Mouse (Mus musculus) embryonic facial prominence, embryonic 12.5 days (tissue): ENCODE data around the gene Hcst. TPM values are rescaled to one million over a fixed set of nuclear protein-coding genes. Genes with fewer than 3 reads are reported as not detected.
A peak's percentile ranks its signal among the peaks of the same experiment; 100 is the strongest.

ENCODE experiments used
- ATAC-seq: fragments of 200-750 bp; cut with Nextera tagmentation; 2 replicates; pipeline ENCODE4 v1.8.0; 2017; ENCODE audit not compliant: insufficient number of reproducible peaks, insufficient read depth, low FRiP score, low TSS enrichment
- H3K27ac ChIP-seq: fragments of 300-500 bp; sonication (generic); 2 replicates; pipeline ENCODE4 v1.5.1; 2016; ENCODE audit warnings: mild to moderate bottlenecking
- H3K27me3 ChIP-seq: fragments of 300-500 bp; sonication (generic); 2 replicates; pipeline ENCODE4 v1.6.1; 2016; ENCODE audit warnings: mild to moderate bottlenecking, moderate library complexity
- H3K36me3 ChIP-seq: fragments of 300-500 bp; sonication (generic); 2 replicates; pipeline ENCODE4 v1.6.1; 2016; ENCODE audit warnings: mild to moderate bottlenecking
- H3K4me1 ChIP-seq: fragments of 300-500 bp; sonication (generic); 2 replicates; pipeline ENCODE4 v1.6.1; 2016
- H3K4me2 ChIP-seq: fragments of 300-500 bp; sonication (generic); replicated peaks from 2 replicates; pipeline ENCODE4 v1.6.1; 2016; ENCODE audit warnings: mild to moderate bottlenecking, moderate library complexity
- H3K4me3 ChIP-seq: fragments of 300-500 bp; sonication (generic); 2 replicates; pipeline ENCODE4 v1.5.1; 2016; ENCODE audit warnings: mild to moderate bottlenecking
- H3K9ac ChIP-seq: fragments of 300-500 bp; sonication (generic); 2 replicates; pipeline ENCODE4 v1.6.1; 2016; ENCODE audit warnings: mild to moderate bottlenecking, moderate library complexity
- H3K9me3 ChIP-seq: fragments of 300-500 bp; sonication (generic); 2 replicates; pipeline ENCODE4 v1.6.1; 2016; ENCODE audit warnings: mild to moderate bottlenecking, moderate library complexity
- WGBS: fragments of 180-500 bp; shearing (Covaris S2); methylation state at CpG from one replicate; pipeline ENCODE4 v1.1.7; 2016; 5-methylcytosine and 5-hydroxymethylcytosine counted together
- polyA plus RNA-seq: library from polyadenylated mRNA; unstranded; fragments of >200 nt; fragmentation: Nextera tagmentation; extraction: Ambion mirVana; gene quantifications from 2 replicates; pipeline ENCODE4 v1.2.1, GENCODE M21; 2016

Gene Hcst
- polyA plus RNA-seq, 1 experiment from 2014 or later, result 0.70 TPM

DNA sequence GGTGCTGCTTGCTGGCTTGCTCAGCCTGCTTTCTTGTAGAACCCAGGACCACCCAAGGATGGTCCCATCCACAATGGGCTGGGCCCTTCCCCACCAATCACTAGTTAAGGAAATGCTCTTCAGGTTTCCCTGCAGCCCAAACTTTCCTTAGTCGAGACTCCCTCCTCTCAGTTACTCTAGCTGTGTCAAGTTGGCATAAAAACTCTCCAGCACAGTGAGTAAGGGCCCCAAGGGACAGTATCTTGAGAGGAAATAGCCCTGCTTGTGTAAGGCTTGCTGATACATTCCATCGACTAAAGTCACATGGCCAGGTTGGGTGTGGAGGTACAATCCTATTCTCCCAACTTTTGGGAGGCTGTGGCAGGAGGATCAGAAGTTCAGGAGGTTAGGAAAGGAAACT, 10.5 kb upstream of the Hcst start:
- H3K4me1 ChIP-seq, result no peaks in the 10 kb centered on the region
- H3K9me3 ChIP-seq, result no peaks in the 10 kb centered on the region
- peaks cover 19% of the 10 kb centered on the region for H3K36me3 ChIP-seq
- no peaks in the 10 kb centered on the region for H3K27me3 ChIP-seq
- H3K4me3 ChIP-seq, result no peak overlapping the region
- H3K27ac ChIP-seq, result no peak overlapping the region
- ATAC-seq, result no peak
- H3K4me2 ChIP-seq, result no peak overlapping the region
- H3K9ac ChIP-seq, result no peak overlapping the region
- WGBS, result 46% methylated on average over 2 of the region's 2 CpGs

- H3K9me3 ChIP-seq, result no peaks in the 10 kb centered on the region
- H3K27me3 ChIP-seq, result 0 out of 2 replicates have a peak, but pooled peaks cover 4% of the 10 kb centered on the region
- peaks cover 19% of the 10 kb centered on the region for H3K36me3 ChIP-seq
- ATAC-seq, result no peak
- no peak overlapping the region for H3K4me3 ChIP-seq
- H3K9ac ChIP-seq, result no peak overlapping the region
- no peak overlapping the region for H3K4me2 ChIP-seq
- H3K27ac ChIP-seq, result no peak overlapping the region
- no peaks in the 10 kb centered on the region for H3K4me1 ChIP-seq
Measured at GRCm38 (mm10) chr7:30429327-30429726, 9.7 kb upstream of the Hcst start.

DNA sequence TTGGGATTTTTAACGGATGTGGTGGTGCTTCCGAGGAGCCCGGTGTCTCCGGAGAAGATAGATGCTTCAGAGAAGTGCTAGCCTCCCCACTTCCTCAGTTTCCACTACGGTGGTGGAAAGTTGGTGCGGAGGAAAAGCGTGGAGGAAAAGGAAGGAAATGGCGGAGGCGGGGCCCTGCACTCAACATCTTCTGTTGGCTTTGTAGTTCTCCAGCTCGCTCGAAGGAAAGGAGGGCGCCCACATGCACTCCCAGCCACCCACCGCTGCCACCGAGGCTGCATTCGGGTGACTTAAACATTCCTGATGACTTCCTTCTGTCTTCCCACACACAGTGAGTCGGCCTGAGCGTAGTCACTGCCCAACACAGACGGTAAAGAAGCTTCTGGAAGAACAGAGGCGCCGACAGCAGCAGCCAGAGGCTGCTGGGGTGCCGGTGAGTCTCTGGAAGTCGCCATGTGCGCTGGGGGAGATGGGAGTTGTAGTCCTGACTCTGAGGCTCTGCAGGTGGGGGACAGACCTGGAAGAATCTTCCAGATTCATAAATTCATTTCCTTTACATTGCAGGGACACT, 3.5 kb upstream of the Hcst start:
- H3K4me3 ChIP-seq, result peak overlapping the region; percentile 58
- peak overlapping the region; percentile 50; the same call in 1 of the 2 replicates for H3K27ac ChIP-seq
- peaks cover 12% of the 10 kb centered on the region for H3K4me1 ChIP-seq
- peaks cover 19% of the 10 kb centered on the region for H3K36me3 ChIP-seq
- no peak for ATAC-seq
- H3K9ac ChIP-seq, result peak overlapping the region; percentile 59
- H3K27me3 ChIP-seq, result peaks cover 23% of the 10 kb centered on the region; the same call in 1 of the 2 replicates
- 47% methylated on average over 23 of the region's 23 CpGs for WGBS
- H3K4me2 ChIP-seq, result peak overlapping the region; percentile 91
- 0 out of 2 replicates have a peak, but pooled peaks cover 3% of the 10 kb centered on the region for H3K9me3 ChIP-seq

- 12% methylated on average over 9 of the region's 9 CpGs for WGBS
- peak overlapping the region; percentile 58 for H3K4me3 ChIP-seq
- peaks cover 23% of the 10 kb centered on the region; the same call in 1 of the 2 replicates for H3K27me3 ChIP-seq
- ATAC-seq, result 0 out of 2 replicates have a peak, but pooled peaks have one; percentile 25
- H3K36me3 ChIP-seq, result peaks cover 19% of the 10 kb centered on the region
- peaks cover 12% of the 10 kb centered on the region for H3K4me1 ChIP-seq
- H3K9ac ChIP-seq, result peak overlapping the region; percentile 59
- H3K9me3 ChIP-seq, result 0 out of 2 replicates have a peak, but pooled peaks cover 3% of the 10 kb centered on the region
- peak overlapping the region; percentile 91 for H3K4me2 ChIP-seq
- no peak overlapping the region for H3K27ac ChIP-seq
Measured at GRCm38 (mm10) chr7:30422560-30422959, 2.9 kb upstream of the Hcst start.

DNA sequence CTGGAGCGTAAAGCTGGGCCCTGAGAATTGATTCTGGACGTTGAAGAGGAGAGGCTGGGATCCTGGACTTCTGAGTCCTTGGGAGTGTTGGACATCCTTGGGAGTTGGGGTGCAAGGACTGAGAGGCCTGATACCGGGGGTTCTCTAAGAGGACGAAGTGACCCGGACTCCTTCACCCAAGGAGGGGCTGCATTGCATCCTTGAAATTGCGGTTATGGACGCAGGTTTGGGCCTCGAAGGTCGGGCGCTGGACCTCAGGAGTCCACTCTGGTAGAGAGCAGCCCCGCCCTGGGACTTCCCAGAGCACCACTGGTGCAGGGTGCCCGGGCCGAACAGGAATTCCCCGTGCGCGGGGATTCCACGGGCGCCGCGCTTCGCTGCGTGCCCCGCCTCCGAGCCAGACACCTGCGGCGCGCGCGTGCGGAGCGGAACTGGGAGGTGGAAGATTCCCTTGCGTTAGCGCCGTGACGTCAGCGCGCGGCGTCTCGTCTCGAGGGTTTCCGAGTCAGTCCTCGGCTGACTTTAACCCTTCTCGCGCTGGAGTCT, 2.3 kb upstream of the Hcst start:
- peaks cover 23% of the 10 kb centered on the region; the same call in 1 of the 2 replicates for H3K27me3 ChIP-seq

GRCm38 (mm10) chr7:30421175-30421889, 1.7 kb upstream of the Hcst start, which contains the start of gene Nfkbid:
TSS of gene Nfkbid (plus strand) at chr7:30421732.
- Histone ChIP-seq H3K27me3 (peaks cover 23% of the 10 kb centered on the region; the same call in 1 of the 2 replicates), H3K4me3 (peak within 1 kb of the TSS; percentile 58), H3K9ac (peak within 1 kb of the TSS; percentile 59), H3K9me3 (0 out of 2 replicates have a peak, but pooled peaks cover 3% of the 10 kb centered on the region), H3K36me3 (peaks cover 9% of the 10 kb centered on the region), H3K4me2 (peak within 1 kb of the TSS; percentile 91), H3K27ac (no peak within 1 kb of the TSS), H3K4me1 (peaks cover 12% of the 10 kb centered on the region)
- no peak for ATAC-seq
- WGBS, result 10% methylated on average over 31 of the region's 31 CpGs

More for the DNA sequence above, 2.3 kb upstream of the Hcst start:
- under 1% methylated on average over 45 of the region's 45 CpGs for WGBS
- peak overlapping the region; percentile 58 for H3K4me3 ChIP-seq
- peak overlapping the region; percentile 91 for H3K4me2 ChIP-seq
- peak overlapping the region; percentile 59 for H3K9ac ChIP-seq
- peak; percentile 57; the same call in 1 of the 2 replicates for ATAC-seq
- peaks cover 14% of the 10 kb centered on the region for H3K36me3 ChIP-seq
- no peak overlapping the region for H3K27ac ChIP-seq
- H3K9me3 ChIP-seq, result 0 out of 2 replicates have a peak, but pooled peaks cover 3% of the 10 kb centered on the region
- peaks cover 12% of the 10 kb centered on the region for H3K4me1 ChIP-seq

DNA sequence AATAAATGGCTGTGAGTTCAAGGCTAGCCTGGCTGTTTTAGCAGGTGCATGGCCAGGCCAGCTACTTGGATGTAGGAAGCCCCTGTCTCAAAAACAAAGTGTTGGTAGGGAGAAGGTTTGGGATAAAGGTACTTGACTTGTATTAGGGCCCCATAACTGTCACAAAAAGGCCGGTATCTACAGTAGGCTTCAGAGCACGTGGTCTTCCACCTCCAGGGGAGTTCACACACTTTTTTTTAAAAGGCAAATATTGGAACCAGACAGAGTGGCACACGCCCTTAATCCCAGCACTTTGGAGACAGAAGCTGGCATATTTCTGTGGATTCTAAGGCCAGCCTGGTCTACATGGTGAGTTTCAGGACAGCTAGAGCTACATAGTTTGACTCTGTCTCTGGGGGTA, 1.0 kb upstream of the Hcst start:
- H3K4me3 ChIP-seq, result no peak overlapping the region
- peaks cover 23% of the 10 kb centered on the region; the same call in 1 of the 2 replicates for H3K27me3 ChIP-seq

DNA sequence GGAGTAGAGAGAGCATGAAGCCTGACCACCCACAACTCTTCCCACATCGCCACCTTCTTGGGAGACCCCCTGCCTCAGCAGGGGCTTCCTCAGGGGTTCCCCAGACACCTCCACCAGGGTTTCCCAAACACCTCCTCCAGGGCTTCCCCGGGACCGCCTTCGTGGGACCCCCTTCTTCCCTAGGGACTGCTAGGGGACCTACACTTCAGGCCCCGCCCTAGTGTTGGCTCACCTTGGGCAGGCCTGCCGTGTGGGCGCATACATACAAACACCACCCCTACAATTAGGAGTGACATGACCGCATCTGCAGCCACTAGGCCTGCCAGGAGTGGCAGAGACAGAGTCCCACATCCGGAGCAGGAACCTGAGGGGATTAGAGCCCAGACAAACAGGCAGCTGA, 1.8 kb downstream of the Hcst start:
- H3K9ac ChIP-seq, result no peak overlapping the region
- H3K36me3 ChIP-seq, result no peaks in the 10 kb centered on the region
- no peak overlapping the region for H3K4me2 ChIP-seq
- peaks cover 9% of the 10 kb centered on the region; the same call in 1 of the 2 replicates for H3K27me3 ChIP-seq
- 0 out of 2 replicates have a peak, but pooled peaks cover 3% of the 10 kb centered on the region for H3K9me3 ChIP-seq
- no peak overlapping the region for H3K27ac ChIP-seq
- H3K4me1 ChIP-seq, result peaks cover 7% of the 10 kb centered on the region
- no peak overlapping the region for H3K4me3 ChIP-seq
- no peak for ATAC-seq
- WGBS, result 74% methylated on average over 9 of the region's 9 CpGs

More for the DNA sequence above, 1.0 kb upstream of the Hcst start:
- H3K36me3 ChIP-seq, result peaks cover 4% of the 10 kb centered on the region; the same call in 1 of the 2 replicates
- H3K27ac ChIP-seq, result no peak overlapping the region
- 0 out of 2 replicates have a peak, but pooled peaks cover 3% of the 10 kb centered on the region for H3K9me3 ChIP-seq
- no peak overlapping the region for H3K4me2 ChIP-seq
- 75% methylated on average over 3 of the region's 3 CpGs for WGBS
- no peak for ATAC-seq
- H3K4me1 ChIP-seq, result peaks cover 12% of the 10 kb centered on the region
- no peak overlapping the region for H3K9ac ChIP-seq

GRCm38 (mm10) chr7:30413596-30413995, 6.1 kb downstream of the Hcst start, which contains the start of gene Tyrobp:
TSS of gene Tyrobp (plus strand) at chr7:30413760.
- Histone ChIP-seq H3K4me3 (no peak within 1 kb of the TSS), H3K9me3 (no peaks in the 10 kb centered on the region), H3K27ac (no peak within 1 kb of the TSS), H3K4me1 (no peaks in the 10 kb centered on the region), H3K9ac (no peak within 1 kb of the TSS), H3K4me2 (no peak within 1 kb of the TSS), H3K36me3 (no peaks in the 10 kb centered on the region), H3K27me3 (no peaks in the 10 kb centered on the region)
- no peak for ATAC-seq
- 71% methylated on average over 5 of the region's 5 CpGs for WGBS

GRCm38 (mm10) chr7:30412735-30413147, 6.9 kb downstream of the Hcst start:
- Histone ChIP-seq H3K9me3 (no peaks in the 10 kb centered on the region), H3K4me3 (no peak overlapping the region), H3K4me1 (no peaks in the 10 kb centered on the region), H3K9ac (no peak overlapping the region), H3K4me2 (no peak overlapping the region), H3K27ac (no peak overlapping the region), H3K27me3 (no peaks in the 10 kb centered on the region), H3K36me3 (no peaks in the 10 kb centered on the region)
- ATAC-seq, result no peak
- 41% methylated on average over 4 of the region's 4 CpGs for WGBS

DNA sequence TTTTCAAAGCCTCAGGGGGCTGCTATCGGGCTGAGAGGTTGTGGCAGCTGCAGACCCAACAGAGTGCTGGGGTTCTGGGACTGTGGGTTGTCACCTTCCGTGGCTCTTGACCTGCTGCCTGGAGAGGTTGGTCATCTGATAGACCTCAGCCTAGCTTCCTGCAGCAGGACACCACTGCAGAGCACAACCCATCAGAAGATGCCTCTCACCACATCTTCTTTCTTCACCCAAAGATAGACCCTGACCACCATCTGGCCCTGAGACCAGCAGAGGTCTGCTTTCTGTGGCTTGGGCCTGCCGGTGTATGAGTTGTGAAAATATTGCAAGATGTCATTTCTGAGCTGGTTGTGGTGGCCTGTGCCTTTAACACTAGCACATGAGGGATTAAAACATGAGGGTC, 8.6 kb downstream of the Hcst start:
- no peaks in the 10 kb centered on the region for H3K9me3 ChIP-seq
- no peaks in the 10 kb centered on the region; the same call in 1 of the 2 replicates for H3K27me3 ChIP-seq
- H3K4me2 ChIP-seq, result no peak overlapping the region
- H3K4me1 ChIP-seq, result no peaks in the 10 kb centered on the region
- no peak overlapping the region for H3K27ac ChIP-seq
- H3K36me3 ChIP-seq, result no peaks in the 10 kb centered on the region
- 66% methylated on average over 3 of the region's 3 CpGs for WGBS
- no peak overlapping the region for H3K9ac ChIP-seq
- no peak for ATAC-seq
- no peak overlapping the region for H3K4me3 ChIP-seq
